Comparison of ENCODE assay signal across 8 mouse cellular contexts in genomic region chr10:82859533-82859915, GRCm38 (mm10). TPM values are rescaled to one million over a fixed set of nuclear protein-coding genes. Genes with fewer than 3 reads are reported as not detected.
DNase-seq lines count a peak whose midpoint lies in the region; ATAC-seq lines count a peak whose summit lies in the region.

No protein-coding gene starts in this region.

- H3K27me3 ChIP-seq in embryonic facial prominence, embryonic 14.5 days (replicated peaks; ENCODE audit: control insufficient read depth, insufficient read depth, low read length), result no peaks in the 10 kb centered on the region
- no peaks in the 10 kb centered on the region for H3K27me3 ChIP-seq in limb, embryonic 11.5 days (ENCODE audit: control insufficient read depth, insufficient read depth, low read length)
- H3K27me3 ChIP-seq in midbrain, embryonic 11.5 days (ENCODE audit: control insufficient read depth, insufficient read depth, low read length), result no peaks in the 10 kb centered on the region

- peak overlapping the region; percentile 90 for H3K27ac ChIP-seq in embryonic facial prominence, embryonic 14.5 days (replicated peaks; ENCODE audit: low read depth, low read length)
- H3K27ac ChIP-seq in limb, embryonic 11.5 days (replicated peaks; ENCODE audit: low read depth, low read length), result peak overlapping the region; percentile 62
- peak overlapping the region; percentile 32 for H3K27ac ChIP-seq in midbrain, embryonic 11.5 days (ENCODE audit: low read depth, low read length)

- WGBS in embryonic facial prominence, embryonic 14.5 days, result 0% methylated on average over 8 of the region's 8 CpGs
- under 1% methylated on average over 8 of the region's 8 CpGs for WGBS in limb, embryonic 11.5 days
- WGBS in midbrain, embryonic 11.5 days, result 0% methylated on average over 8 of the region's 8 CpGs

- H3K4me1 ChIP-seq in embryonic facial prominence, embryonic 14.5 days (ENCODE audit: control insufficient read depth, insufficient read depth, low read length), result peaks cover 22% of the 10 kb centered on the region
- 0 out of 2 replicates have a peak, but pooled peaks cover 3% of the 10 kb centered on the region for H3K4me1 ChIP-seq in limb, embryonic 11.5 days (ENCODE audit: control insufficient read depth, insufficient read depth, low read length)
- peaks cover 19% of the 10 kb centered on the region for H3K4me1 ChIP-seq in midbrain, embryonic 11.5 days (ENCODE audit: control insufficient read depth, insufficient read depth, low read length)

- H3K36me3 ChIP-seq in embryonic facial prominence, embryonic 14.5 days (ENCODE audit: control insufficient read depth, insufficient read depth, low read length), result peaks cover 13% of the 10 kb centered on the region
- peaks cover 10% of the 10 kb centered on the region for H3K36me3 ChIP-seq in limb, embryonic 11.5 days (ENCODE audit: control insufficient read depth, insufficient read depth, low read length)
- H3K36me3 ChIP-seq in midbrain, embryonic 11.5 days (ENCODE audit: control insufficient read depth, insufficient read depth, low read length), result peaks cover 5% of the 10 kb centered on the region

- no peaks in the 10 kb centered on the region for H3K9me3 ChIP-seq in embryonic facial prominence, embryonic 14.5 days (ENCODE audit: control insufficient read depth, low read length)
- H3K9me3 ChIP-seq in limb, embryonic 11.5 days (ENCODE audit: control insufficient read depth, low read length), result no peaks in the 10 kb centered on the region
- no peaks in the 10 kb centered on the region for H3K9me3 ChIP-seq in midbrain, embryonic 11.5 days (ENCODE audit: control insufficient read depth, low read length)

- peak; percentile 24 to 45 for DNase-seq in layer of hippocampus, postnatal 10 days (ENCODE audit: low spot score in 2 of 2)
- no peak for DNase-seq in layer of hippocampus, postnatal 25 days (ENCODE audit: extremely low spot score in 1 of 2, low spot score in 1 of 2)
- DNase-seq in adrenal gland, adult 8-10 months, result peak; percentile 35
- DNase-seq in embryonic facial prominence, embryonic 14.5 days (ENCODE audit: low spot score), result peak; percentile 72
- peak; percentile 16 to 38 for DNase-seq in heart, postnatal 14 days
- peak; percentile 69 for DNase-seq in limb, embryonic 11.5 days (ENCODE audit: low spot score)
- peak; percentile 95 for DNase-seq in midbrain, embryonic 11.5 days (ENCODE audit: low spot score, missing footprints)
- peak; percentile 33 for DNase-seq in thymus, postnatal 14 days

- peak overlapping the region; percentile 64 for H3K4me3 ChIP-seq in embryonic facial prominence, embryonic 14.5 days (ENCODE audit: low read depth, low read length)
- H3K4me3 ChIP-seq in limb, embryonic 11.5 days (ENCODE audit: low read depth, low read length), result peak overlapping the region; percentile 75
- peak overlapping the region; percentile 73 for H3K4me3 ChIP-seq in midbrain, embryonic 11.5 days (ENCODE audit: low read depth, low read length)

- peak overlapping the region; percentile 60 for H3K4me2 ChIP-seq in embryonic facial prominence, embryonic 14.5 days (ENCODE audit: low read depth, low read length)
- peak overlapping the region; percentile 57 for H3K4me2 ChIP-seq in limb, embryonic 11.5 days (ENCODE audit: low read depth, severe bottlenecking)
- H3K4me2 ChIP-seq in midbrain, embryonic 11.5 days, result peak overlapping the region; percentile 75

- intact Hi-C loops in heart, postnatal 14 days (cut with DNase I), result loop anchor here (5.0 kb wide), 1 partner anchor 47 kb away; no protein-coding TSS in a partner anchor

- peak overlapping the region; percentile 70 for H3K9ac ChIP-seq in embryonic facial prominence, embryonic 14.5 days (ENCODE audit: low read depth, low read length)
- H3K9ac ChIP-seq in limb, embryonic 11.5 days (ENCODE audit: low read length), result peak overlapping the region; percentile 73
- peak overlapping the region; percentile 96 for H3K9ac ChIP-seq in midbrain, embryonic 11.5 days (ENCODE audit: low read length)

- peak; percentile 53 for ATAC-seq in embryonic facial prominence, embryonic 14.5 days (ENCODE audit: low read depth)
- peak; percentile 38; the same call in 1 of the 2 replicates for ATAC-seq in limb, embryonic 11.5 days (ENCODE audit: insufficient number of reproducible peaks, low FRiP score, low TSS enrichment, low read depth)
- peak; percentile 70 for ATAC-seq in midbrain, embryonic 11.5 days (ENCODE audit: low FRiP score)

RNA-seq across cellular contexts. Expression of gene Eid3, which starts 6.9 kb away (rescaled TPM):
- 1 to 10 TPM; 2.7 to 4.0 TPM for total RNA-seq in layer of hippocampus, postnatal 10 days (2021)
- 1 to 10 TPM; 1.3 to 2.3 TPM for total RNA-seq in layer of hippocampus, postnatal 25 days (2021)
- total RNA-seq in adrenal gland, adult 8-10 months (2022), result 1 to 10 TPM; 1.5 to 3.5 (median 3.0) TPM
- polyA plus RNA-seq in embryonic facial prominence, embryonic 14.5 days (2014; fragmentation: Nextera tagmentation; extraction: Ambion mirVana), result 0.26 and 0.81 TPM in 2 replicates
- 1 to 10 TPM; 1.1 to 1.3 TPM for total RNA-seq in heart, postnatal 14 days (2021)
- polyA plus RNA-seq in limb, embryonic 11.5 days (2014; fragmentation: Nextera tagmentation; extraction: Ambion mirVana), result 0.52 and 0.62 TPM in 2 replicates
- polyA plus RNA-seq in midbrain, embryonic 11.5 days (2014; fragmentation: Nextera tagmentation; extraction: Ambion mirVana), result 0.53 and 0.57 TPM in 2 replicates

RNA-seq across cellular contexts. Expression of gene Txnrd1, which starts 25.8 kb away (rescaled TPM):
- 10 to 100 TPM; 74.1 to 77.4 TPM for total RNA-seq in layer of hippocampus, postnatal 10 days (2021)
- 10 to 100 TPM; 45.5 to 55.2 TPM for total RNA-seq in layer of hippocampus, postnatal 25 days (2021)
- total RNA-seq in adrenal gland, adult 8-10 months (2022), result 100 to 1,000 TPM in 2 of 4 experiments, 10 to 100 TPM in 2; 75.8 to 107 (median 91.5) TPM
- 85.0 and 98.9 TPM in 2 replicates for polyA plus RNA-seq in embryonic facial prominence, embryonic 14.5 days (2014; fragmentation: Nextera tagmentation; extraction: Ambion mirVana)
- total RNA-seq in heart, postnatal 14 days (2021), result 10 to 100 TPM; 41.5 to 43.9 TPM
- polyA plus RNA-seq in limb, embryonic 11.5 days (2014; fragmentation: Nextera tagmentation; extraction: Ambion mirVana), result 170 and 176 TPM in 2 replicates
- 189 and 195 TPM in 2 replicates for polyA plus RNA-seq in midbrain, embryonic 11.5 days (2014; fragmentation: Nextera tagmentation; extraction: Ambion mirVana)

Comparison
In these comparisons a context has a peak if more than half of its experiments do, and no peak if none do; other contexts are left out.
1. DNase-seq: peak in layer of hippocampus, postnatal 10 days (2 of 2), adrenal gland, adult 8-10 months (single experiment), embryonic facial prominence, embryonic 14.5 days (single experiment), heart, postnatal 14 days (2 of 2), limb, embryonic 11.5 days (single experiment), midbrain, embryonic 11.5 days (single experiment) and thymus, postnatal 14 days (single experiment); none in layer of hippocampus, postnatal 25 days (0 of 2).
2. H3K27ac ChIP-seq: peak in every context shown above with its lines; median percentile 90 in embryonic facial prominence, embryonic 14.5 days; 62 in limb, embryonic 11.5 days; 32 in midbrain, embryonic 11.5 days.
3. Peak in every context shown above with its lines, with median percentiles within 50 percentile points of each other: ATAC-seq, H3K4me2 ChIP-seq, H3K4me3 ChIP-seq and H3K9ac ChIP-seq.